Mouse (Mus musculus): ENCODE data around the gene Prkag2.

DNA sequence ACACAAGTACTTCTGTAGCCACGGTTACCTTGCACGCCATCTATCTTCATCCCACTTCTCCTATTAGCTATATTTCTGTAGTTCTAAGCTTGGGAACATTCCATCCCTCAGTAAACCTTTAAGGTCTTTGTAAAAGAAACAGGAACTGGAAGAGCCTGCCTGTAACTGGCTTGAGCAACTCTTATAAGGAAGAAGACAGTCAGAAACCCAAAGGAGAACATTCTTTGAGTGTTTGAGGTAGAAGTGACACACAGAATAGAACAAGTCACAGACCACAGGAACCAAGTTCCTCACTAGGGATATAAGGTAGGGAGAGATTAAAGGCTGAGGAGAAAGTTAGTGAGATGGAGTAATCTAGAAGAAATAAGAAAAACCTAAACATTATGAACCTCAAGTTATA lies 273.3 kb downstream of the Prkag2 start:
- TF ChIP-seq POLR2A (IDR thresholded peaks at IDR 0.05; ENCODE audit: borderline replicate concordance, low read depth, low read length) (no peak), CTCF (IDR thresholded peaks at IDR 0.05; ENCODE audit: low read depth, low read length) (no peak)
